Mouse (Mus musculus): ENCODE data around the gene Shisa3.

Gene Shisa3

DNA sequence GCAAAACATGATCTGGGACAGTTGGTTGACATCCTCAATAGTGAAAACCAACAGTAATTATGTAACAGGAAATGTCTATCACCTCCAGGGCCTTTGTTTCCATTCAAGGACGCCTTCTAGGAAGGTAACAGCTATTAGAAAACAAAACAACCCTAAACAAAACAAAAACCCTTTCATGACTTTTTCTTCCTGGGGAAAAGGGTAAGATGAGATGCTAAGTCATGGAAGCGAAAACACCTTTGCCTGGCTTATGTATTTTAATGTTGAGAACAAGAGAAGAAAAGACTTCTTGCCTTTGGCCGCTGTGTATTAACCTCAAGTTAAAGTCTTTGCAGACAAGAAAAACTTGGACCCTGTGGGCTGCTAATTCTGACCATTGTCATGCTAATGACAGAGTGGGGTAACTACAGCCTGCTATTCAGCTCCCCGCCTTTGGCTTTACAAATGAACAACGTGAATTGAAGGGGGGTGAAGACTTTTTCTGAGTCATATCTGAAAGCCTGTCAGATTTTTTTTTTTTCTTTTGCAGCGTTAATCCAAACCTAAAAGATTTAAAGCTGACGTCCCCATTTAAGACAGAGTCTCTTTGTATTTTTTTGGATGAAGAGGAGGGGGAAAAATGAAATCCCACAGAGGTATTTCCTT lies 25.6 kb downstream of the Shisa3 start:
- DNase-seq (ENCODE audit: low spot score in 2 of 2) = no peak

DNA sequence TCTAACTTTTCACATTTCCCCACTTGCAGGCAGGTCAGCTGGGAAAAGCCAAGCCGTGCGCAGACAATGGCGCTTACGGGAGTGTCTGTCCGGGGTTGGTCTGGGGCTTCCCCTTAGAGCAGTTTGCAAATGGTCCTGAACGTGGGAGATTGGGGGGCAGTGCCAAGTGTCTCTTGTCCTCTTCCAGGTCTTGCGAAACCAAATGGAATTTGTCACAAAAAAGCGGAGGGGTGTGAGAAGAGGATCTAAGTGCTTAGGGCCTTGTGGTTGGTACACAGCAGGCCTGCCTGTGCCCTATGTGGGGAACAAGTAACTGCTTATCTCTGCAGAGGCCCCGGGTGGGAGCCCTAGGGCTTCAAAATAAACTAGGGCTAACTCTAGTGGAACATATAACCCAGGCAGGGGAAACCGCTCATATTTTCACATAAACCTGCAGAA lies 26.2 kb downstream of the Shisa3 start:
- no peak for DNase-seq (ENCODE audit: low spot score in 2 of 2)

DNA sequence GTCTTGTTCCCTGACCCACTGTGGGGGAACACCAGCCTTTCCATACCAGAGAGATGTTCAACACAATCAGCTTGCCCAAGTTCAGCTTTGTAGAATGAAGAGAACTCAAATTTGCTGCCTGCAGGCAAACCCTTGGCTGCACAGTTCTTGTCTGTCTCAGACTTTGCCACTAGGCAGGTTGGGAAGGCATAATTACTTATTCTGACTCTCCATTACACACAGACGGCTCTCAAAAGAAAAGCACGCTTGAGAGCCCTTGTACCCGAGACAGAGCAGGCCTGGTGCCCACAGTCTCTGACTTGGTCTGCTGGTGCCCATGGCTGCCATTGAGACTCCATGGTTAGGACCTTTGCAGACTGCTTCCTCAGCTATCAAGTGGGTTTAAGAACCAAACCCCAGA lies 26.7 kb downstream of the Shisa3 start:
- no peak for DNase-seq (ENCODE audit: low spot score in 2 of 2)

DNA sequence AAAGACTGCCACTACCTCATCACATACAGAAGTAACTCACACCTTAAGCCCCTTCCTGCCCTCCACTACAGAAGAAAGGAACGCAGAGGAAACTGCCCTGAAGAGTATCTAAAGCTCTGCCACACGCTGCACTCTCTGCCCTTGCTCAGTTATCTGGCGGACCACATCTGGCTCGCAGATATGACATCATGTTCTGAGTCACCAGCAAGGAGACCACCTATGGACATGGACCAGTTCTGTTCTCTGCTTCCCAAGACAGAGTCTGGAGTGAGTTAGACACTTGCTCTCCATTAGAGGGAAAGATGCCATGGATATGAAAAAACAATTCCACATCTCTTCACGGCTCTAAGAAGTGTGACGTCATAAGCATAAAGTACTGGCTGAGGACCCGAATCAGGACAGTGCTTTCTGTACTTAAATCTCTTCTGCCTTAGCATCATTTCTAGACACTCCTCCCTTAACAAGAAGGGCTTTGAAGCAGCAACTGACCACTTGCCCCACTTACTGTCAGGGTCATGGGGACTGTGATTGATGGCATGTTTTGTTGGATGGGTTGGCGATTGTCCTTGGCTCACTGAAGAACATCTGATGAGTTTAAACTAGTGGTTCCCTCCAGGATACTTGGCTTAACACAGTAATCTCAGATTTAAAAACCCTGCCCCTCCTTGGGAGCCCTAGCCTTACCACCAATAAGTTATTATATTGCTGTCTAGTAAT lies 33.1 kb downstream of the Shisa3 start:
- no peak for DNase-seq (ENCODE audit: low spot score in 2 of 2)

DNA sequence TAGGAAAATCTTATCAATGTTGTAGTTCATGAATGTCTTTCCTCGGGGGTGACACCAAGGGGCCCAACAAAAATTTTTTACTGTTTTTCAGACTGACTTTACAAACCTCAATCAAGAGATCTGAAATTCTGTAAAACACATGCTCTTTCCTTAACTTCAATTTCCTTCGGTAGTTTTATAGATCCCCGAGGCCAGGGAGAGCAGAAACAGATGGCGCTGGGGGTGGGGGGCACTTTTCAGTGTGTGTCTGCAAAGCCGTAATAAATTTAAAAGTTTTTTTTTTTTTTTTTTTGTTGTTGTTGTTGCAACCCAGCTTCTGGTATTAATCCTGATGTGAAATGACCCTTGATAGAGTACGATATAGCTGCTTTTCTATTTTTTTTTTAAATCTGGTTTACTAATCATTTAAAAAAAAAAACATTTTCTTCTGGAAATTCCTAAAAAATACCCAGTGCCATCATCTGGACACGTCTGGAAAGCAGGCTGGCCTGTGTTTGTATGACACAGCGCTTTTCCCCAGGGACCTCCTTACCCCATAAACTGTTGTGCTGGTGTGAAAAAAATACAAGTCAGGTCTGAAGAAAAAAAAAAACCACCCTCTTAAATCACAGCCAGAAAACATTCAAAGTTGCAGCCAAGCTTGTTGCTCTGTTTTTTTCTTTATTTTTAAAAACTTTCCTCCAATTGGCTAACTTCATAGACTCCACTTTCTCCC lies 33.9 kb downstream of the Shisa3 start:
- no peak for DNase-seq (ENCODE audit: low spot score in 2 of 2)

DNA sequence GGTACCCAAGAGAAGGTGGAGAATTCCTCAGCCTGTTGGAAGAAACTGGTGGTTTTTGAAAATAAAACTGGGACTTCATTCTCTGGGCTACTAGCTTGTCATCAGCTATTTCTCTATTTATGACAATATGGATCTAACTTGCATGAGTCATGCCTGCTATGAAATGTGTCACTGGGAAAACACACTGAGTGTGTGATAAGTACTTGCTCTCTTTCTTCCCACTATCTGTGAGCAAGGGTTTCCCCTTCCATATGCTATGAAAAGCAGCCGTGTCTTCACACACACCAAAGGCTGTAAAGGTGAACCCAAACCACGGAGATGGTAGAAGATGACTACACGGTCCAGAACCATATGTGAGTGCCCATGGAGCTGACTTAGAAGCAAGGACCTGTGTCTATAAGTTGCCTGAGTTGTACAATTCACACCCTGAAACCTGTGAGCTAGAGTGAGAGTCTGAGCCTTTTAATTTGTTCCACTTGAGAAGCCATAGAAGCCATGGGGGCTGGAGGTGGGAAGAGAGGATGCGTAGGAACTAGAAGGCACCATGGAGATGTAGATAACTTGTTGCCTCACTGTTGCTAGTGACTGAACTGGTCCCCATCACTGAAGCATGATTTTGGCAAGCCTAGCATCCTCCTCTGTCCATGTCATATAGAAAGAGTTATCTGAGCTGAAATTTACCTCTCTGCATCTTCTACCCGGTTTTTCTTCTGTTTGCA lies 36.0 kb downstream of the Shisa3 start:
- DNase-seq (ENCODE audit: low spot score in 2 of 2) = no peak

DNA sequence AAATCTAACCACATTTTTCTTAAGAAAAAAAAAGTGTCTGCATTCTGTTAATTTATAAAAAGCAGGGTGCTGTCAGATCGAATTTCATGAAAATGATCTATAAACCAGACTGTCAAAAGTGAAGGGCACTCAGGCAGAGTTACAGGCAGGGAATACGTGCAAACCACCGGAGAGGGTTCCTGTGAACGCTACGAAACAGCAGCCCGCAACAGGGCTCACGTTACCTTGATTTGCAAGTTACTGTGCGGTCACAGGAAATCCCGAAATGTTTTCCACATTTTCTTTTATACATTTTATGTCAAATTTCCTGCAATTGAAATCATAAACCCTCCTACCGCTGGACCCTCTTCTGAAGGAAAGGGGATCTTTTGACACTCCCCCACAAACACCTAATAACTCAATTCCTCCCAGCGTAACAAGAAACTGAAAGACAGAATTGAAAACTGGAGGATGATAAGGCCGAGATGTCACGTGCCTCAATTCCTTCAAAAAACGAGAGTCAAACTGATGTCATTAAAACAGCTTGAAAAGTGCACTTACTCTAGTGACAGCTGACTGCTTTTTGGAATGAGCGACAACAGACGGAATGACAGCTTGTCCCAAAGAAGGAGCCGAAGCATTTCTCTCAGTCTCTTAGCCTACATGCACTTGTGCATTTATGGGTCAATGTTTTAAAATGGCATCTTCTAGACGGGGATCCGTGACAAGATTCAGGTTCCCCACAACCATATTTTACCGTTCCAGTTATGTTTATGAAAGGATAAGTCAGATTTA lies 39.3 kb downstream of the Shisa3 start:
- DNase-seq (ENCODE audit: low spot score in 2 of 2) = no peak

DNA sequence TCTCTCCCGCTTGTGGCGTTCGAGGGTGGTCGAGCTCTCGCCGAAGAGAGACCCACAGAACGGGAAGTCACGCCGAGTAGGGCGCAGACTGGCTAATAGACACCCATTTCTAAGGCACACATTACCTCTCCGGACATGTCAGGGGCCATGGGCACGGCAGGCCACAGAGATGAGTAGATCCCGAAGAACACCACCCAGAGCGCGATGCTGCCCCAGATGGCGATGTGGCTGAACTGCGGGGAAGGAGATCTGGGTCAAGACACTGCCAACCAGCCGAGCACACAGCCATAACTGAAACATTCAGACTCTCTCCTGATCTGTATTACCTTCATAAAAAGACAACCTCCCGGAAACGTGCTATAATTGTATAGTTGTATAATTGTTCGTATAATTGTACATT lies 39.9 kb downstream of the Shisa3 start:
- DNase-seq (ENCODE audit: low spot score in 2 of 2) = peak in 1 of 2 experiments; percentile 5

DNA sequence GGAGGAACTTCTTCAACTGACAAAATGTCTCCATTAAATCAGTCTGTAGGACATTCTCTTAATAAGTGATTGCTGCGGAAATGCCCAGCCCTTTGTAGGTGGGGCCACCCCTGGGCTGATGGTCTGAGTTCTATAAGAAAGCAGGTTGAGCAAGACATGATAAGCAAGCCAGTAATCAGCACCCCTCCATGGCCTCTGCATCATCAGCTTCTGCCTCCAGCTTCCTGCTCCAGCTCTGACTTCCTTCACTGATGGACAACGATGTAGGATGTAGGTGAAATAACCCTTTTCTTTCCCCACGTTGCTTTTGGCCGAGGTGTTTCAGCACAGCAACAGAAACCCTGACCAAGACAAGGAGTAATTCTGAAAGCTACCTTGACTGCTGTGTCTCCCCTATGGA lies 41.5 kb downstream of the Shisa3 start:
- DNase-seq (ENCODE audit: low spot score in 2 of 2) = no peak

DNA sequence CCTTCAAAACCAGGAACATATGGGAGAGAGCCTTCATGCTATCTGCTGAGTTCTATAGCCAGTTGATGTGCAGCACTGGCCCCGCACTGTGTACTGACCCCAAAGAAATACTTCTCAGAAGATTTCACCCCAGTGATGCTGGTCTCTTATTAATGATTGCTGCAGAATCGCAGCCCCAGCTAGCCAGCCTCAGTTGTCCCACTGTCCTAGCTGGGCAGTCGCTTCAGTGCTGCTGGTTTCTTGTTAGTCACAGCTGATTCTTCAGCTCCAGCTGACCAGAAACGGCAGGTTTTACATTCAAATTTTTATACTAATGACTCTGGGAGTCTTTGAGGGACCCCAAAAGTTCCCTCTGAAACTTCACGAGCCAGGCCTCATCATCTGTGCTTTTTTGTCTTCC lies 42.3 kb downstream of the Shisa3 start:
- no peak for DNase-seq (ENCODE audit: low spot score in 2 of 2)

DNA sequence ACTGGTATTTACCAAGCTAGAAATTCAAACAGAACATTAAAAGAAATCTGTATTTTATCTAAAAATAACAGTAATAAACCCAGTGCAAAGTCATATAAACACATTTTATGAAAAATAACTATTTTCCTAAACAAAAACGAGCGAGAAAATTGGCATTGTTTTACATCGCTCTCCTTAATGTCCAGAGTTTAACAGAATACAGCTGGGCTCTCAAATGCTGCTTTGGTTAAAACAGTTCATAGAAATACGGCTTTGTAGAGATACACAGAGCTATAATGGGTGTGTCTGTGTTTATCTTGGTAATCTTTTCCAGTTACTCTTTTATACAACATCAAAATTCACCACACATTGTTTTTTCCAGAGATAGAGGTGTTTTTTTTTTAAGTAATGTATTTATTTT lies 44.8 kb downstream of the Shisa3 start:
- no peak for DNase-seq (ENCODE audit: low spot score in 2 of 2)

DNA sequence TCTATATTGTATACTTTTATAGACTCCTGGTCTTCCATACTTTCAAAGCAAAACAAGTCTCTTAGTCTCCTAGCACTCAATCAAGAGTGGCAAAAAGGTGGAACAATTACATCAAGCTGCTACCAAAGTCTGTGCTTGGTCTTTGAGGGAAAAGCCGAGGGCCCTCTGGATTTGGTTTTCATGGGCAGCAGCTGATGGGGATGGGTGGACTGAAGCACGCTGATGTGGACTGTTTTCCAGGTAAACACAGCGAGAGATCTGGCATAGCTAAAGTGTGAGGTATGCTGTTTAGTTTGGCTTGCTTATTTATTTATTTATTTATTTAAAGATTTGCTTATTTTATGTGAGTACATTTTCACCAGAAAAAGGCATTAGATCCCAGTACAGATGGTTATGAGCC lies 45.9 kb downstream of the Shisa3 start:
- DNase-seq (ENCODE audit: low spot score in 2 of 2) = no peak

DNA sequence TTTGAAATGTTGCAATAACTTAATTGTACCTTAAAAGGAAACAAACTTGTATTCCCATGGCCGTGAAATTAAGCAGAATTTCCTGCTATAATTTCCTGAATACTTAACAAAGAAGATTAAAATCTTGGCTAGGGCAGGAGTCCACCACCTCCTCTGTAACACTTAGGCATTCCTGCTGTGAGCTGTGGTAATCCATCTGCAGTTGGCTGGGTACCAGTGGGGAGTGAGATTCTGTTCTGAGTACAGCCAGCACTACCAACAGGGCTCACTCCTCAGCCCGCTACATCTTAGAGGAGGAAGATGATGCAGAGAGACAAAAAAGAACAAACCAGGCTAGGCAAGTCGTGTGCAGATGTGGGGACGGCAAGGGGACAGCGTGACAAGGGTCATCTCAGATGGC lies 46.9 kb downstream of the Shisa3 start:
- no peak for DNase-seq (ENCODE audit: low spot score in 2 of 2)

DNA sequence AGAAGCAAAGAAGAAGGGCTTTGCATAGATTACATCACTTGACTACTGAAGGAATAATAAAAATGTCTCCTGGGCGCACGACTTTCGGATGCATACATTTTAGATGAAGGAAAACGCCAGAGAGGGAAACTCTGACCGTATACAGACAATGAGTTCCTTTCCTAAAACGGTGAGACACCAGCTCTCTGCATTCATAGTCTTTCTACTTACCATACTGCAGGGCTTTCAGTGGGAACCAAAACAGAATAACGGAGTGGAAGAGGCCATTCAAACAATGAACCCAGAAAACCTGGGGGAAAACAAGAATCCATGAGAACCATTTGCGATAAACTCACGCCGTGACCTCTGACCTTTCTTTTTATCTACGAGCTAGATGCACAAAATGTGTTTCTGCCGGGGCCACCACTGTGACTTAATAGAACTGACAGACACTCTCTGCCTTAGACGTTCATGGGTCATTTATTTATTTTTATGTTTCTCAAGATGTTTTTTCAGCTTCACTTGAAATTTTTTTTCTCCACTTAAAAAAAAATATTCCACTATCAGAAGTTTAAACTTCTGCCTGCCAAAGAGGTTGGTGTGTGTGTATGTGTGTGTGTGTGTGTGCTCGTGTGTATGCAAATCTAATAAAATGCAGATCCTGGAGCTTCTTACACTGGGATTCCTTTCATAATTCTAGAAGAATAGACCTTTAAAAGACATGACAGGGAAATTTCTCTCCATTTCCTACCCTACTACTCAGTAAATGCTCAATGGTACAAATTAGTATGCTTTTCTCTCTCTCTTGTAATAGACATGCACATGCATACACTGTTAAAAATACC lies 48.2 kb downstream of the Shisa3 start:
- no peak for DNase-seq (ENCODE audit: low spot score in 2 of 2)

DNA sequence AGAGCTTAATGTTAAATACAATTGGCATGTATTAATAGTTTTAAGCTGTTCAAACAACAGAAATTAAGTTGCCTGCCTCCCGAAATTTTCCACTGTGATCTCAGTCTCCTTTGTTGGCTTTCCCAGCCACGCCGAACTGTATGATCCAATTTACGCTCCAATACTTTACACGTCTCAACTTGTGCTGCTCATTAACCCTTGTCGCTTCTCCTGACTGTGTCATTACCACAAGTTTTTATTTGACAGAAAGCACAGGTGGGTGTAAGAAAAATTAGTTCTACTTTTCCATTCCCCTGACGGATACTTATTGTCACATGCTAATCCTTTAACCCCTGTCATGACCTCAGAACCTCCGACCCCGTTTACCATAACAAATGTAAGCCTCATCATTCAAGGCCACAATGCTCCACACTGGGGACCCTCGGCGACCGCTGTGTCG lies 49.2 kb downstream of the Shisa3 start:
- DNase-seq (ENCODE audit: low spot score in 2 of 2) = no peak

DNA sequence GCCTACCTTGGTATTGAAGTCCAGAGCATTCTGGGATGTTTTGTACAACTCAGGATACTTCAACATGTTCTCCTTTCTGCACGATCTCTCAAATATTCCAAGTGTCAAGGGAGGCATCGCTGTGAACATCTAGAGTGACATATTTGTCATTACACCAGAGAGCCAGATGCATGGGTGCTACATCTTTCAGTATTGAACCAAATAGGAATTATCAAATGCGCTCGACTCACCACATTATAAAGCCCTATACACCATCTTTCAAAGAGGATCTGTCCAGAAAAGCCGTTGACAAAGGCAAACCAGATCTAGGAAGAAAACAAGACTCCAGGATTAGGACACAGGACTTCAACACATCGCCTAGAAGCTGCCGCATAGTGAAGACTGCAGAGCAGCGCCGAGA lies 52.2 kb downstream of the Shisa3 start:
- DNase-seq (ENCODE audit: low spot score in 2 of 2) = no peak

DNA sequence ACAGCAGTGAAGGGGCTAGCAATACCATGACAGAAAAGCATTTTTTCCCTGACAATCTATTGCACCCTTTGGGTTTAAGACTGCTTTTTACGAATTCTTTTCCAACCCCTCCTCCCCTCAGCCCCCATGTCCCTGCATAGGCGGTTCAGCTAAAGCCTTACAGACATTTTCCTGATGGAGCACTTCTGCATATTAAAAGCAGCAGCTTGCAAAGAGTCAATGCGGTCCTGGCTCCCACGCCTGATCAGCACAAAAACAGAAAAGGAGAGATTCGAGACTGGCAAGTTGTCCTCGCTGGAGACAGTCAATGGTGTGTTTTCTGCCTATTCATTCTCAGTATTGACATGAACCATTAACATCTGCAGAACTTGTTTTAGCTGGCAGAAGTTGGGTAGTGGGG lies 55.0 kb downstream of the Shisa3 start:
- no peak for DNase-seq (ENCODE audit: low spot score in 2 of 2)

DNA sequence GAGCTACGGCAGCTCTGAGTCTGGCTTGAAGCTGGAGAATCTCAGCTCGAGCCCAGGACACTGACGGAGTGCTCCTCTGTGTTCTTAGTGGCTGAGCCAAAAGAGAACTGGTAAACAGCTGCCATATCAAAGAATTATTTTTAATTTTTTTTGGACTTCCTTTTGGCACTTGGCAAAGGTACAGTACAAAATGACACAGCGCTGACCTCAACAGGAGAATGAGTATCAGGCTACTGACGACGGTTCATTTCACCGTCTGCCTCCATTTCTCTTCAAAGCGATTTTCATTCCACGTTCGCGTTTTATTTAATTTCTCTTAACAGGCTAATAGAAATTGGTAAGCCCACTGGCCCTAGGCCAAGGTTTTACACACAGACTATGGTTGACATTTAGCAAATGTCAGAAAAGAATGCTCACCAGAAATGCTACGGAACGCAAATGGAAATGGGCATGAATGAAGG lies 61.8 kb downstream of the Shisa3 start:
- DNase-seq (ENCODE audit: low spot score in 2 of 2) = no peak

DNA sequence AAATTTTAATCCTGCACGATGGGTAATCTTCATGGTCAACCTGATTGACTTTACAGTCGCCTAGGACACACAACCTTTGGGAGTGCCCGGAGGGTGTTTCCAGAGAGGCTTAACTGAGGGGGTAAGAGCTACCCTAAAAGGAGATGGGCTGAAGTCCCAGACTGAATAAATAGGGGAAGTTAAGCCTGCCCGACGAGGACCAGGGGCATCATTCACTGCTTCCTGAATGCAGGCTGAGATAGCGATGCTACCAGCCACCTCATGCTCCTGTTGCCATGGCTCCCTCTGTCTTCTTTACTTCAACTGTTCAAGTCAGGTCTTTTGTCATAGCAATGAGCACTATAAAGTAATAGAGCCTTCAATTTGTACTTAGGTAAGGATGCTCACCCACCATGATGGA lies 62.5 kb downstream of the Shisa3 start:
- DNase-seq (ENCODE audit: low spot score in 2 of 2) = no peak

DNA sequence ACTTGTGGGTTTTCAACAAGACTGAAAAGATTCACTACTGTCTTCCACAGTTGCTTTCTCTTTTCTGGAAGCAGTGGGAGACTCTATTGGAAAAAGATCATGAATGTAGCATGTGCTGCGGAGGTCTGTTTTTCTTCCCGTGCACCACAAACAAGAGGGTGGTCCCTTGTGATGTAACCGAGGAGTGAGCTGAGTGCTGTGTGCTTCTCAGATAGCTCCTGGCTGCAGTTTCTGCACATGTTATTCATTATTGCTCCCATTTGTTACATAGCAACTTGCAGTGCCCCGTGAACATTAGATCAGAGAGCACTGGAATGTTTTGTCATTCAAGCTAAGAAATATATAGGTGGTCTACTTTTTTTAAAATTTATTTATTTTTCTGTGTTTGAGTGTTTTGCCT lies 65.3 kb downstream of the Shisa3 start:
- DNase-seq (ENCODE audit: low spot score in 2 of 2) = no peak

Measured in thymus, postnatal 10 days (tissue).